Mouse (Mus musculus) embryonic fibroblast, embryonic 13.5 days (primary cell): ENCODE measurements around the gene Cdh3.

Experiments
- CTCF ChIP-seq: IDR thresholded peaks from 2 replicates; pipeline ENCODE4 v1.5.1; 2011; ENCODE audit warnings: mild to moderate bottlenecking, control low read depth, low read length, moderate library complexity, borderline replicate concordance; ENCODE audit not compliant: insufficient read depth
- POLR2A ChIP-seq: IDR thresholded peaks from 2 replicates; pipeline ENCODE4 v1.6.1; 2011; ENCODE audit warnings: low read depth, mild to moderate bottlenecking, control low read depth, low read length, moderate library complexity

DNA sequence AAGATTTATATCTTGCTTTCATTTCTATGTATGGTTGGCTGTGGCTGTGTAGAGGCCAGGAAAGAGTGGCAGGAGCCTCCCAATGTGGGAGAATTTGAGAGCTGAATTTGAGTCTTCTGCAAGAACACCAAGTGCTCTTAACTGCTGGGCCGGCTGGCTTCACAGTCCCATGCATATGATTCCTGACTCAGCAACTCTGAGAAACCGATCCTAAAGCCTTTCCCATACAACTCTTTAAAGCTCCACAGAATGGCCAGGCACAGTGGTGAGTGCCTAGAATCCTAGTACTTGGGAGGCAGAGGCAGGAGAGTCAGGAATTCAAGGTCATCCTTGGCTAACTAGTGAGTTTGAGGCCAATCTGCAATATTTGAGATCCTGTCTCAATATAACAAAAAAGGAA, 68.8 kb downstream of the Cdh3 start:
- TF ChIP-seq POLR2A (no peak), CTCF (no peak)
